9 mouse cellular contexts compared by ENCODE assay signal in genomic region chr2:30801067-30801852, GRCm38 (mm10). TPM values are rescaled to one million over a fixed set of nuclear protein-coding genes. Genes with fewer than 3 reads are reported as not detected.
DNase-seq lines count a peak whose midpoint lies in the region; ATAC-seq and TF ChIP-seq lines count a peak whose summit lies in the region.
"Had no signal": no experiment of that assay in that cellular context is flagged by ENCODE, and none has a peak within 500 bp of the region (broad histone marks: within the 10 kb centered on the region; RNA-seq: fewer than 3 reads in every experiment).

No protein-coding gene starts in this region.

- no peaks in the 10 kb centered on the region for H3K9me3 ChIP-seq in ES-E14 (ENCODE audit: control insufficient read depth, insufficient read depth, low read depth, low read length)
- no peaks in the 10 kb centered on the region for H3K9me3 ChIP-seq in forebrain, embryonic 10.5 days
- H3K9me3 ChIP-seq in hindbrain, embryonic 15.5 days, result no peaks in the 10 kb centered on the region
- H3K9me3 ChIP-seq in liver, embryonic 16.5 days (replicated peaks; ENCODE audit: control insufficient read depth, low read length), result no peaks in the 10 kb centered on the region

- peak overlapping the region; percentile 65 to 70 for H3K4me3 ChIP-seq in ES-E14 (ENCODE audit: insufficient read depth in 1 of 2, low read depth in 1 of 2, low read length in 2 of 2, poor library complexity in 1 of 2, severe bottlenecking in 1 of 2)
- H3K4me3 ChIP-seq in forebrain, embryonic 10.5 days, result peak overlapping the region; percentile 63
- H3K4me3 ChIP-seq in hindbrain, embryonic 15.5 days, result peak overlapping the region; percentile 43
- H3K4me3 ChIP-seq in liver, embryonic 16.5 days (ENCODE audit: low read depth, low read length), result peak overlapping the region; percentile 46

- no peak overlapping the region for H3K27ac ChIP-seq in ES-E14 (ENCODE audit: insufficient read depth, low read depth, low read length, poor library complexity, severe bottlenecking)
- peak overlapping the region; percentile 85 for H3K27ac ChIP-seq in forebrain, embryonic 10.5 days
- H3K27ac ChIP-seq in hindbrain, embryonic 15.5 days (replicated peaks), result no peak overlapping the region
- no peak overlapping the region for H3K27ac ChIP-seq in liver, embryonic 16.5 days (ENCODE audit: low read length)

- in situ Hi-C loops in ES-E14 (cut with MboI; ENCODE audit: low sequenced_read_pairs in 2 of 2, unreplicated experiment in 2 of 2), result no loop called here

- ATAC-seq in hindbrain, embryonic 15.5 days (ENCODE audit: low FRiP score, low read depth), result 0 out of 2 replicates have a peak, but pooled peaks have one; percentile 40
- peak; percentile 43; the same call in 1 of the 2 replicates for ATAC-seq in liver, embryonic 16.5 days (ENCODE audit: low read depth)
- ATAC-seq: Patski had no signal

- peak; percentile 43 for DNase-seq in gastrocnemius, postnatal 10 days
- no peak for DNase-seq in gastrocnemius, postnatal 25 days
- DNase-seq in ES-E14 (ENCODE audit: low read depth, low spot score), result no peak
- peak; percentile 71 for DNase-seq in forebrain, embryonic 10.5 days (ENCODE audit: extremely low spot score, low spot score)
- DNase-seq in retina, embryonic 14.5 days (ENCODE audit: low spot score), result peak; percentile 62
- DNase-seq in layer of hippocampus, adult 9-10 months (ENCODE audit: low spot score), result no peak

- H3K4me1 ChIP-seq in ES-E14 (ENCODE audit: control insufficient read depth in 2 of 2, insufficient read depth in 2 of 2, low read length in 2 of 2, poor library complexity in 1 of 2), result peaks cover 9 to 15% of the 10 kb centered on the region in 2 experiments; a peak in 3 of 4 replicates
- peaks cover 40% of the 10 kb centered on the region for H3K4me1 ChIP-seq in forebrain, embryonic 10.5 days
- peaks cover 29% of the 10 kb centered on the region for H3K4me1 ChIP-seq in hindbrain, embryonic 15.5 days (replicated peaks)
- H3K4me1 ChIP-seq in liver, embryonic 16.5 days (ENCODE audit: control insufficient read depth, low read depth, low read length), result peaks cover 5% of the 10 kb centered on the region

- H3K27me3 ChIP-seq in forebrain, embryonic 10.5 days (ENCODE audit: poor library complexity, severe bottlenecking), result peaks cover 82% of the 10 kb centered on the region
- peaks cover 7% of the 10 kb centered on the region; the same call in 1 of the 2 replicates for H3K27me3 ChIP-seq in hindbrain, embryonic 15.5 days
- H3K27me3 ChIP-seq in liver, embryonic 16.5 days (ENCODE audit: control insufficient read depth, insufficient read depth, low read depth, low read length), result peaks cover 74% of the 10 kb centered on the region
- H3K27me3 ChIP-seq: Patski had no signal

- WGBS in forebrain, embryonic 10.5 days, result under 1% methylated on average over 77 of the region's 77 CpGs
- WGBS in hindbrain, embryonic 15.5 days, result 1% methylated on average over 76 of the region's 77 CpGs
- WGBS in liver, embryonic 16.5 days (ENCODE audit: insufficient replicate concordance), result under 1% methylated on average over 68 of the region's 77 CpGs

- peak overlapping the region; percentile 79 for H3K4me2 ChIP-seq in hindbrain, embryonic 15.5 days
- peak overlapping the region; percentile 59 for H3K4me2 ChIP-seq in liver, embryonic 16.5 days (ENCODE audit: low read depth, low read length)

- H3K9ac ChIP-seq in ES-E14 (ENCODE audit: insufficient read depth, low read depth, low read length, poor library complexity, severe bottlenecking), result peak overlapping the region; percentile 51
- peak overlapping the region; percentile 40 for H3K9ac ChIP-seq in hindbrain, embryonic 15.5 days
- H3K9ac ChIP-seq in liver, embryonic 16.5 days (ENCODE audit: low read depth, low read length), result peak overlapping the region; percentile 15; the same call in 1 of the 2 replicates

- H3K36me3 ChIP-seq in ES-E14 (ENCODE audit: control insufficient read depth, insufficient read depth, low read length, poor library complexity, severe bottlenecking), result no peaks in the 10 kb centered on the region
- no peaks in the 10 kb centered on the region for H3K36me3 ChIP-seq in forebrain, embryonic 10.5 days (replicated peaks)
- H3K36me3 ChIP-seq in hindbrain, embryonic 15.5 days, result no peaks in the 10 kb centered on the region
- no peaks in the 10 kb centered on the region for H3K36me3 ChIP-seq in liver, embryonic 16.5 days (ENCODE audit: control insufficient read depth, insufficient read depth)

TF ChIP-seq in ES-E14, 5 proteins besides CTCF, POLR2A, EP300 and RAD21:
- TF ChIP-seq ZNF384 (IDR thresholded peaks at IDR 0.05; ENCODE audit: low read depth, low read length), result no peak
- no peak for TF ChIP-seq MAFK (IDR thresholded peaks at IDR 0.05; ENCODE audit: insufficient read depth, low read depth, low read length)
- TF ChIP-seq HCFC1 (IDR thresholded peaks at IDR 0.05; ENCODE audit: borderline replicate concordance, insufficient read depth, low read length), result no peak
- no peak for TF ChIP-seq CHD2 (IDR thresholded peaks at IDR 0.05; ENCODE audit: low read depth, low read length)
- no peak for TF ChIP-seq ZC3H11A (IDR thresholded peaks at IDR 0.05; ENCODE audit: borderline replicate concordance, low read depth, low read length)

RNA-seq across cellular contexts. Expression of gene 1700001O22Rik, which starts 2.2 kb away (rescaled TPM):
- 1 to 10 TPM in 1 of 2 experiments, under 1 TPM in 1; 0.33 to 1.1 TPM for total RNA-seq in gastrocnemius, postnatal 10 days (2021)
- total RNA-seq in gastrocnemius, postnatal 25 days (2021), result 1 to 10 TPM in 1 of 2 experiments, under 1 TPM in 1; 0.72 to 1.5 TPM
- total RNA-seq in ES-E14 (2012; rRNA removed), result 1.9 and 2.6 TPM in 2 replicates
- polyA plus RNA-seq in forebrain, embryonic 10.5 days (2016; fragmentation: Nextera tagmentation; extraction: Ambion mirVana), result 3.3 and 4.8 TPM in 2 replicates
- polyA plus RNA-seq in hindbrain, embryonic 15.5 days (2015; fragmentation: Nextera tagmentation; extraction: Ambion mirVana), result 1.3 and 1.8 TPM in 2 replicates
- 0.09 TPM in 1 of 2 replicates, not detected in the other for polyA plus RNA-seq in liver, embryonic 16.5 days (2015; fragmentation: Nextera tagmentation; extraction: Ambion mirVana)

RNA-seq across cellular contexts. Expression of gene Ntmt1, which starts 6.4 kb away (rescaled TPM):
- 10 to 100 TPM; 20.1 to 22.8 TPM for total RNA-seq in gastrocnemius, postnatal 10 days (2021)
- 10 to 100 TPM; 15.6 to 16.2 TPM for total RNA-seq in gastrocnemius, postnatal 25 days (2021)
- total RNA-seq in ES-E14 (2012; rRNA removed), result 47.3 and 55.2 TPM in 2 replicates
- 124 and 131 TPM in 2 replicates for polyA plus RNA-seq in forebrain, embryonic 10.5 days (2016; fragmentation: Nextera tagmentation; extraction: Ambion mirVana)
- polyA plus RNA-seq in hindbrain, embryonic 15.5 days (2015; fragmentation: Nextera tagmentation; extraction: Ambion mirVana), result 99.8 and 110 TPM in 2 replicates
- polyA plus RNA-seq in liver, embryonic 16.5 days (2015; fragmentation: Nextera tagmentation; extraction: Ambion mirVana), result 23.2 and 24.9 TPM in 2 replicates

RNA-seq across cellular contexts. Expression of gene Asb6, which starts 28.9 kb away (rescaled TPM):
- 1 to 10 TPM; 8.9 to 9.0 TPM for total RNA-seq in gastrocnemius, postnatal 10 days (2021)
- total RNA-seq in gastrocnemius, postnatal 25 days (2021), result 1 to 10 TPM; 5.4 to 5.5 TPM
- 73.6 and 88.1 TPM in 2 replicates for total RNA-seq in ES-E14 (2012; rRNA removed)
- 47.5 and 51.2 TPM in 2 replicates for polyA plus RNA-seq in forebrain, embryonic 10.5 days (2016; fragmentation: Nextera tagmentation; extraction: Ambion mirVana)
- polyA plus RNA-seq in hindbrain, embryonic 15.5 days (2015; fragmentation: Nextera tagmentation; extraction: Ambion mirVana), result 43.3 and 44.5 TPM in 2 replicates
- 27.8 and 29.1 TPM in 2 replicates for polyA plus RNA-seq in liver, embryonic 16.5 days (2015; fragmentation: Nextera tagmentation; extraction: Ambion mirVana)

RNA-seq across cellular contexts. Expression of gene Prrx2, which starts 33.5 kb away (rescaled TPM):
- total RNA-seq in gastrocnemius, postnatal 10 days (2021), result 1 to 10 TPM; 4.3 to 4.8 TPM
- 1 to 10 TPM; 2.1 to 3.0 TPM for total RNA-seq in gastrocnemius, postnatal 25 days (2021)
- 8.7 and 16.2 TPM in 2 replicates for total RNA-seq in ES-E14 (2012; rRNA removed)
- 27.7 and 31.9 TPM in 2 replicates for polyA plus RNA-seq in forebrain, embryonic 10.5 days (2016; fragmentation: Nextera tagmentation; extraction: Ambion mirVana)
- 1.9 and 2.4 TPM in 2 replicates for polyA plus RNA-seq in hindbrain, embryonic 15.5 days (2015; fragmentation: Nextera tagmentation; extraction: Ambion mirVana)
- 0.18 TPM in 1 of 2 replicates, not detected in the other for polyA plus RNA-seq in liver, embryonic 16.5 days (2015; fragmentation: Nextera tagmentation; extraction: Ambion mirVana)

Comparison
In these comparisons a context has a peak if more than half of its experiments do, and no peak if none do; other contexts are left out.
1. DNase-seq: peak in gastrocnemius, postnatal 10 days (single experiment), forebrain, embryonic 10.5 days (single experiment) and retina, embryonic 14.5 days (single experiment); none in gastrocnemius, postnatal 25 days (single experiment), ES-E14 (single experiment) and layer of hippocampus, adult 9-10 months (single experiment).
2. Peak in every context shown above with its lines, with median percentiles within 50 percentile points of each other: H3K4me3 ChIP-seq and H3K9ac ChIP-seq.